Mouse (Mus musculus): ENCODE measurements around the gene Slc22a14.
"Not testable (repeated sequence)": the region's sequence is repeated elsewhere in the genome, so short reads cannot be mapped to it uniquely, and the experiment has no call there.

Slc22a14 gene

DNA sequence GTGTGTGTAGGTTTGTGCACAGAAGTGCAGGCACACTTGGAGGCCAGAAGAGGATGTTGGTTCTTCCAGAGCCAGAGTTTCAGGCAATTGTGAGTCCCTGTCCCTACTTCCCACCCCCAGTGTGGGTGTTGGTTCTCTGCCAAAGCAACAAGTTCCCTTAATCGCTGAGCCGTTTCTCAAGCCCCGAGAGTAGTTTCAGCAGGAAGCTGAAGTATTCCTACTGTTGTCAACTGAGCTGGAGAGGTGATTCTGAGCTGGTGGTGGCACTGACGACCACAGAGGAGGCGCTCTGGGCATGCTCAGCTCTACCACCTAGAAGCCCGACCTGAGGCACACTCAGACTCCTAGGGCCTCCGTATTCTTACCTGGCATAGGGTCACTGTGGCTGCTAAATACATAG is at the start of gene Slc22a14:
Gene Slc22a14, minus strand, starts transcription at position 270 of the 400 bp plus-strand sequence.
- no peak for DNase-seq (ENCODE audit: low spot score in 2 of 2)

DNA sequence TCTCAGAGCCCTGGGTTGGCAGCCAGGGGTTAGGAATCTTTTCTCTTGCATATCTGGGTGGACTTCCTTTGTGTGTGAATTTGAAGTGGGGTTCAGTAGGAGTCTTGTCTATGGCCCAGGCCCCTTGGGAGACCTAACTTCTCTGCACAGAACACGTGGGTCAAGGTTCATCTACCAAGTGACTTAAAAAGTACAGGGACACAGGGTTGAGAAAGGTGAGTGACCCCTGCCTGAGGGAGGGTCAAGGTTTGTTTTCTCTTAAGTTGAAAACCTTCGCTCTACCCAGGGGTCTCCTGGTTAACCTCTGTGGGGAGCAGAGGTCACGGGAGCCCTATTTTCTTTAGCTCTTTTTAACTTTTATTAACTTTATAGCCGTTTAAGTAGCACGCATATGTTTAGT is 44.5 kb upstream of the Slc22a14 start:
- DNase-seq (ENCODE audit: low spot score in 2 of 2): no peak

DNA sequence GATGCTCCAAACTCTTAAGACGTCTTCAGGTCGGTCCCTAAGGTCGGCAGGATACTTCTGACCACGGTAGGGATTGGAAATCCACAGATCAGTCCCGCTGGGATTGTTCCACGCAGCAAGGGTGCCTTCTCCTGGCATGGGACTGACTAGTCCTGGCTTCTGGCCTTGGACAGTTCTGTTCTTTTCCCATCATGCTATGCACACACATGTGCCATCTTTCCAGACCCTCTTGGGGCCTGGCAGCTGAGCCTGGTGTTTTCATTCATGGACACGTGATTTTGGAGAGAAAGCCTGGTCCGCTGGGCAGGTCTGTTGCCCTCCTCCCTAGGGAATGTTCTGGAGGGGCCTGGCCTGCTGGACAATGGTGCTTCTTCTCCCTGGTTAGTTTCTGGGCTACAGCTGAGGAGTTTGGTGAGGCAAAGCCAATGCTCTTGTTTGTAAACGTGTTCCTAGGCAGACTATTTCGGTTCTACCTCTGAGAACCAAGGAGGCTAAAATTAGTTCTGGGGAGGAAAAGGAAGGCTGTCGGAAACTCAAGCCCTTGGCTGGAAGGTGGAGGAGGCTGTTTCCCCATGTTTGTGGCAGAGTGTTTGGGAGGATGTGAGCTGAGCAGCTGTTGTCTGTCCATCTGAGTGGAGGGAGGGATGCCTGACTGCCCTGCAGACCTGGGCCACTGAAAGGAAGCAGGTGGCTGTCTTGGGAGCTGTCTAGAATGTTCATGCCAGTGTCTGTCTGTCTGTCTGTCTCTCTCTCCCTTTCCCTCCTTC is 43.7 kb upstream of the Slc22a14 start:
- DNase-seq (ENCODE audit: low spot score in 2 of 2): no peak

DNA sequence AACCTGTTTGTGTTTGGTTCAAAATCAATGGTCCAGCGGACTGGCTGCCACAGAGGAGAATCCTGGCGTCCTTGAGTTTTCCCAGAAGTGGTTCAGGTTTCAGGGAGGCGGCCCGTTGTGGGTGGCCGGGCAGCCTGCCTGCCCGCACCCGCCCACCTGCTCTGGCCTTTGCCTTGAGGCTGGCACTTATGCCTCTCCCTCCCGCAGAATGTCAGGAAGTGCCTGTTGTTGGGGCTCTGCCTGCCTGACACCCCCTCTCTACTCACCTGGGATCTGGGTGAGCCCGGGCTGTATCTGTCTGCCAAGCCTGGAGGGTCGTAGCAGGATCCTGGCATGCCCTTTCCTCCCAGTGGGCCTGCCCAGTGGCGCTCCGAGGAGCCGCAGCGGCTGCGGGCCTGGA is 42.5 kb upstream of the Slc22a14 start:
- no peak for DNase-seq (ENCODE audit: low spot score in 2 of 2)

DNA sequence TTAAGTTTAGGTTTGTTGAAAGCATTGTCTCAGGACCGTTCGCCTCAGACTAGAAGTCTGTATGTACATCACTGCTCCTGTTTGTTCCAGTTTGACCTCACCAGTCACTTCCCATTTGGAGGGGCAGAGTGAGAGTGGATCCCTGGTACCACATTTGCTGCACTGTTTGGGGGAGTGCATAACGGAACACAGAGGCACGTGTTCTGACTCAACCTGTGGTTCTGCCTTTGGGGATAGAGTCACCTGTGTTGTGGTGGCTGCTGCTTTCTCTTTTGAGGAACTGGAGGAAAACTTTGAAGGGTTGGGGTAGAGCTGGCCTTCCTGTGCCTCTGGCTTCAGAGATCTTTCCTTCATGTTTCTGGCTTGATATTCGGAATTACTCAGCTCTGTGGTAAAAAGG is 38.7 kb upstream of the Slc22a14 start:
- no peak for DNase-seq (ENCODE audit: low spot score in 2 of 2)

DNA sequence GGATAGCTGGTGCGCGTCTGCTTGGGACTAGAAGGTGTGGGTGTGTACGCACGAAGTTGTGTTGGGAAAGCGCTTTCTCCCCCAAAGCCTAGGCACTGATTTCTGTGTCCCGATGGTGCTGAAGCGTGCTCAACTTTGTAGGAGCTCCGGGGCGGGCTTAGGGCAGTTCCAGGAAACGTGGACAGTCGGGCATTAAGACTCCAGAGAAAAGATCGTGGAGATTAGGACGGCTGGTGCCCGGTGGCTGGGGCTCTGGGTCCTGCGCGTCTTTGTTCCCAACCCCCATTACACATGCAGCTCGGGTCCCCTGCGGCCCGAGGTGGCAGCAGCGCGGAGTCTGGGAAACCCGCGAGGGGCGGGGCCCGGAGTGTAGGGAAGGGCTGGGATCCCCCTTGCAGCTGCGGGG is 37.9 kb upstream of the Slc22a14 start:
- peak in 1 of 2 experiments; percentile 38 for DNase-seq (ENCODE audit: low spot score in 2 of 2)

DNA sequence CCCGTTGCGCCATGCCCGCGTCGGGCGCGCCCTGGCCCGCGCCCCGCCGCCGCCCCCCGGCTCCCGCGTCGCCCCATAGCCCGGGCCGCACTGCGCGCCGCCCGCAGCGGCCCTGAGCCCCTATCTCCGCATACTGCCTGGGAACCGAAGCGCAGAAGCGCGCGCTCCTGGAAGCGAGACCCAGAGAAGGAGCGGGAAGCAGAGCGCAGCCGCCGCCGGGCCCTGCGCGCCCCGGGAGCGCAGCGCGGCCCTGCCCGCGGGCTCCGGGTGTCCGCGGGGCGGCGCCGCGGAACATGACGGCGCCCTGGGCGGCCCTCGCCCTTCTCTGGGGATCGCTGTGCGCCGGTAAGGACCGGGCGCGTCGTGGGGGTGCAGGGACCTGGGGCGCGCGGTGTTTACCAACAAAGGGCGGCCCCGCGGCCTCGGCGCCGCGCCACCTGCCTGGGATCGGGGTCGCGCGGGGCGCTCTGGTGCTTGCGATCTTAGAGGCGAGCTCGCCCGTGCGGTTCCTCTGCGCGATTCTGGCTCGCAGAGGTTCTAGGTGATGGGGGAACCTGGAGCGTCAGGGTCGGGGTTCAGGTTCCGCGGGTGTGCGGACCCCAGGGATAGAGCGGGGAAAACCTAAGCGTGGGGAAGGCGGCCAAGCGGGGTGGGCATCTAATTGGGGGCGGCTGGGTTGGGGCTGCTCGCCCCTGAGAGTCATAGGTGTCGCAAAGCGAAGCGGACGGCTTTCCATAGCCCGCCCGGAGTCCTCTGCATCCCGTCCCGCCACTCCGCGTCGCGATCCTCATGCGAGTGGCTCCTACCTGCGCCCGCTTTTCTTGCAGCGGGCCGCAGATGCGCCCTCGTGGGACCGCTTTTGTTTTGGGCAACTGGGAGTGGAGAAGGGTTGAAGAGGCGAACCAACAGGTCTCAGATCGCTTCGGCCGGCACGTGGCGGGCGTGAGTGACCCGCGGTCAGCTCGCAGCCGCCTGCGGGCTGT is 37.2 kb upstream of the Slc22a14 start:
- DNase-seq (ENCODE audit: low spot score in 2 of 2): peak in 1 of 2 experiments; percentile 53

DNA sequence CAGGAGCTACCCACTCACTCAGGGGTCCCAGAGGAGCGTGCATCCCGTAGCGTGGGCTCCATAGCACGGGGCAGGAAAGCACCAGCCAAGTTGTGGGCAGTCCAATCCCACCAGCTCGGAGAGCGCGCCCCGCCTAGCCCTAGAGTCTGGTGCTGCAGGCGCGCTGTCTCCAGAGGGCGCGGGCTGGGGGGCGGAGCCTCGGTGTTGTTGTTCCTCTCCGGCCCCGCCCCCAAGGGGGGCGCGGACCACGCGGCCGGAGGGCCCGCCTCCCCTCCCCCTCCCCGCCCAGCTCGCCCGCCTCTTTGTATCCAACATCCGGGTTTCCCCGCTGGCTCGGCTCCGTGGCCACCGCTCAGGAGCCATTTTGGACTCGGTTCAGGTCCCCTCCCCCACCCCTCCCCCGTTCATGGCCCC is 36.5 kb upstream of the Slc22a14 start, which contains the start of gene Acvr2b:
Gene Acvr2b, plus strand, starts transcription at position 318 of the 414 bp plus-strand sequence.
- peak; percentile 93 to 96 for DNase-seq (ENCODE audit: low spot score in 2 of 2)

DNA sequence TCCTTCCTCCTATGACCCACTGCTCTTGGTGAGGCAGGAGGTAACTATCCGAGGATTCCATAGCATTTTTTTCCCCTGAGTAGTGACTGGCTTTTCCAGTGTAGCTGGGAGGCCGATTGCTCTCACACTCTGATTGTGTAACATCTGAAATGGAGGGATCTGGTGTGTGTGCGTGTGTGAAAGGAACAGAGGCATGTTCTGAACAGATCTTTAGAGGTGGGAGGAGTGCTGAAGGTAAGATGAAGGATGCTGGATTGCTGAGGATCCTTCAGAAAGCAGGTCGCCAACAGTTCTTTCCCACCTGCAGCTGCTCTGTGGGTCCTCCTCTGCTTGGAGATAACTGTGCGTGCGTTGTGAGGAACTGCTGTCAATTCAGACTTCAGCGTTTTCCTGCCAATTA is 36.0 kb upstream of the Slc22a14 start:
- DNase-seq (ENCODE audit: low spot score in 2 of 2): no peak

DNA sequence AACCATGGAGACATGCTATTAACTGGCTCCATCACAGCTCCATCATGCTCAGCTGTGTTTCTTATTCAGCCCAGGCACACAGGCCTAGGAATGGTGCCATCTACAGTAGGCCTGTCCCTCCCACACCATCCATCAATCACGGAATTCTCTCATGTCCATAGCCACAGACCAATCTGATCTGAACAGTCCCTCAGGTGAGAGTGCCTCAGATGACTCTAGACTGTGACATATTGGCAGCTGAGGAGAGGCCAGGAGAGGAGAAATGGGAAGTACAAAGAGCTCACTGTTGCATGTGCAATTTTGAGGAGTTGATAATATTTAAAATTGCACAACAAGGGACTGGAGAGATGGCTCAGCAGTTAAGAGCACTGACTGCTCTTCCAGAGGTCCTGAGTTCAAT is 29.5 kb upstream of the Slc22a14 start:
- DNase-seq (ENCODE audit: low spot score in 2 of 2): no peak

DNA sequence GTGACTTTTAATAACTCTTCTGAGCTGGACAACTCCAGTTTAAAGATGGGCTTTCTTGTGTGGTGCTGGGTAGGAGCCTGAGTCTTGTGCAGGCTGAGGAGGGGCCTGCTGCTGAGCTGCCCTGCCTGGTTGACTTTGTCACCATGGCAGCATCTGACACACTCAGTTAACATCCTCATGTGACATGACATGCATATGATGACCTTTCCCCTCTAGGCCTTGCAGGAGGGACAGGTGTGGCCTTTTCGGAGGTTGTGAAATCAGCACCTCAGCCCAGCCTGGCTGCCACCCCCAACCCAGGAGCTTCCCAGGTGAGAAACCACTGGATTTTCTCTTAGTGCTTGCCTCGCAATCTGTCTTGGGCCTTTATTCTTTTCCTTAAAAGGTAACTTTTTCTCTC is 24.9 kb upstream of the Slc22a14 start:
- no peak for DNase-seq (ENCODE audit: low spot score in 2 of 2)

DNA sequence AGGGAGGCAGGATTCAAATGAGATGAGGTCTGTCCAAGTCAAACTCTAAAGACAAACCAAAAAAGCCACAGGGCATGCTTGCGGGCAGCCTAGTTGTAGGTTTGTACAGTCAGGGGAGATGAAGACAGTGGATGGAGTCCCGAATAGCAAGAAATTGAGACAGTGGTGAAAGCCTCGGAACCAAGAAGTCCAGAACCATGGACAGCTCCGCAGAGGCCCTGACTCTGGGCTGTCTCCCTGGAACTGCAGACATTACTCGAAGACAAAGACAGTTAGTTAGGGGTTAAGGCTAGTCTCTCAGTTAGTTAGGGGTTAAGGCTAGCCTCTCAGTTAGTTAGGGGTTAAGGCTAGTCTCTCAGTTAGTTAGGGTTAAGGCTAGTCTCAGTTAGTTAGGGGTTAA is 23.6 kb upstream of the Slc22a14 start:
- DNase-seq (ENCODE audit: low spot score in 2 of 2): no peak

DNA sequence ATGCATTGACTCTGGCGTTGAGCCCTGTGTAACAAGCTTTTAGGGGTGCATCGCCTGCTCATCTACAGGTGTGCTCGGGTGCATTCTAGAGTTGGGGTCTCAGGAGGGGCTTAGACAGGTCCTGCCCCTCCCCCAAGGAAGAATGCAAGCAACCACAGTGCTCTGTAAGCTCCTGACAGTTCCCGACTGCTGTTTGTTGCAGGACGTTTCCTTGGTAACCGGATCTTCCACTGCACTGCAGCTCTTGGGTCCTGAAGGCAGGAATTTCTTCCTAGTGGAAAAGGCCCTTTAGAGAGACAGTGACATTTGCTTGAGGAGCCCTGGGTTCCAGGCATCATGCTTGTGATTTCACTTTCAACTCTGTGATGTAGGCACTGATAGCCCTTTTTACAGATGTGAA is 17.2 kb upstream of the Slc22a14 start:
- DNase-seq (ENCODE audit: low spot score in 2 of 2): no peak

DNA sequence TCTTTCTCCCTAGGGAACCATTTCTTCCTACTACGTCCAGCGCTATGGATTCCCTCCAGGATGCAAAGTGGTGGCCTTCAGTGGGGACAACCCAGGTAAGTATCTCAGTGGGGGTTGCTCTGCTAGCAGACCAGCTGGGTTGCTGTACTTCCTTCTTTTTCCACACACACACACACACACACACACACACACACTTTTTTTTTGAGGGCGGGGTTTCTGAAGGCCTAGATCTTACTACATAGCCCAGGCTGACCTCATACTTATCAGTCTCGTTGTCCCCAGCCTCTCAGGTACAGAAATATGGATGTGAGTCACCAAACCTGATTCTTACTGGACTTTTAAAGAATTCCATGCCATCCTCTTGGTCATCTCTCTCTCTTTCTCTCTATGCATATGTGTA is 12.9 kb upstream of the Slc22a14 start:
- DNase-seq (ENCODE audit: low spot score in 2 of 2): no peak

DNA sequence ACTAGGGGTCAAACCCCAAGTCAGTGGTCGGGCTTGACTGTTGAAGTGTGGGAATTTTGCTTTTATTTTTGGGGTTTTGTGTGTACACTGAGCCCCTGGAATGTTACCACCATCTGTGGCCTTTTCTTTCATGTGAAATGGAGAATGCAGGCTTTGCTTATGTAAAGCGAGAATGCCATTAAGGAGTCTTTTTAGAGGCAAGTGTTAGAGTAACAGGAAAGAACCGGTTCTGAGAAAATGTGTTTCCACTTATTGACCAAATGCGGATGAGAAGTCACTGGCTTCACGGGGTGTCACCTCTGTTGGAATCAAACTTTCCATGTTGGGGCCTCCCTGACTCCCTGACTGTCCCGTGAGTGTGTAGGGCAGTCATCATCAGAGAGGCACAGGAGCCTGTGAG is 10.2 kb upstream of the Slc22a14 start:
- DNase-seq (ENCODE audit: low spot score in 2 of 2): no peak

DNA sequence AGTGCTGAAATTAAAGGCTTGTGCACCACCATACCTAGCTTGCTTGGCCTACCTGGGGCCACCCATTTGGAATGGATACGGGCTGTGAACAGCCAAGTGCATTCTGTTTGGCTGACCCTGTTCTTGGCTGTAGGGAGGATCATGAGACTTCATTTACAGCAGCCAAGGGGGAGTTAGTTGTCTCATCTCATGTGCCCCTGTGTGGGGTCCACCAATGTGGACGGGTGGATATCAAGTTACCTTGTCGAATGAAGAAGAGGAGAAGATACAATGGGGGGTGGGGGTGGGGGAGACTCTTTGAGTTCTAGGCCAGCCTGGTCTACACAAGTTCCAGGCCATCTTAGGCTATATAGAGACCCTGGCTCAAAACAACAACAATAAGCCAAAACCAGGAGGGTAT is 9.7 kb upstream of the Slc22a14 start:
- no peak for DNase-seq (ENCODE audit: low spot score in 2 of 2)

DNA sequence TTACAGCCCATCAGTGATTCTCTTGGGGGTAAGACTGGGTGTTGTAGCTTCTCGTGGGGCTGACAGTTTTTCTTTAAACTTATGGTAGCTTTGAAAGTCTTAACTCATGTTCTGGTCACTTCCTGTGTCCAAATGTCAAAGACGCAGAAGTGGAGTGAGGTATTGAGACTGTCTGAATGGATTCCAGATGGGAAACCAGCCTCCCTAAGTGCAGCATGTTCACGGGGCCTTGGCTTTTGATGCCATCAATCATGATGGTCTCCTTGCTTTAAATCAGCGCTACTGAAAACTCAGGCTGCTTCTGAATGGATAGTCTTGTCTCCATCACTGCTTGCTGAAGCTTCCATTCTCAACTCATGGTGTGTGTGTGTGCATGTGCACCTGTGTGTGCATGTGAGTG is 5.9 kb upstream of the Slc22a14 start:
- no peak for DNase-seq (ENCODE audit: low spot score in 2 of 2)

DNA sequence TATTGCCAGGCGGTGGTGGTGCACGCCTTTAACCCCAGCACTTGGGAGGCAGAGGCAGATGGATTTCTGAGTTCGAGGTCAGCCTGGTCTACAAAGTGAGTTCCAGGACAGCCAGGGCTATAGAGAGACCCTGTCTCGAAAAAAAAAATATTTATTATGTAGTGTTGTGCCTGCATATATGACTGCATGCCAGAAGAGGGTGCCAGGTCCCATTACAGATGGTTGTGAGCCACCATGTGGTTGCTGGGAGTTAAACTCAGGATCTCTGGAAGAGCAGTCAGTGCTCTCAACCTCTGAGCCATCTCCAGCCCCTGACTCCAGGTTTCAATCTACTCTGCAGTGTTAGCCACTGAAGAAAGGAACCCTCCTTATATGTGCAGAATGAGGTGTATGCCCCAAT is 5.4 kb upstream of the Slc22a14 start:
- not testable (repeated sequence) for DNase-seq (ENCODE audit: low spot score in 2 of 2)

DNA sequence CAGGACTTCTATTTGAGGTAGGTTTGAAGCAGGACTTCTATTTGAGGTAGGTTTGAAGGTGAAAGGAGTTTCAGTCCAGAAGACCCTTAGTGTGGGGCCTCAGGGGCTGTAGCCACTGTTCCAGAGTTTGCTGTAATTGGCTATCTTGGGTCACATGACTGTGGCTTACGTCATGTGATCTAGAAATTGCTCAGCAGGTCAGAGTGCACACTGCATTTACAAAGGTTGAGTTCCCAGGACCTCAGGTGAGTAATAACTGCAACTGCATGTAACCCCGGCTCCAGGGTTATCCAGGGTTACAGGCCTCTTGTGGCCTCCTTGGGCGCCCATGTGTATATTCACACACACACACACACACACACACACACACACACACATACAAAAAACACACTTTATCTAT is 3.0 kb upstream of the Slc22a14 start:
- no peak for DNase-seq (ENCODE audit: low spot score in 2 of 2)

DNA sequence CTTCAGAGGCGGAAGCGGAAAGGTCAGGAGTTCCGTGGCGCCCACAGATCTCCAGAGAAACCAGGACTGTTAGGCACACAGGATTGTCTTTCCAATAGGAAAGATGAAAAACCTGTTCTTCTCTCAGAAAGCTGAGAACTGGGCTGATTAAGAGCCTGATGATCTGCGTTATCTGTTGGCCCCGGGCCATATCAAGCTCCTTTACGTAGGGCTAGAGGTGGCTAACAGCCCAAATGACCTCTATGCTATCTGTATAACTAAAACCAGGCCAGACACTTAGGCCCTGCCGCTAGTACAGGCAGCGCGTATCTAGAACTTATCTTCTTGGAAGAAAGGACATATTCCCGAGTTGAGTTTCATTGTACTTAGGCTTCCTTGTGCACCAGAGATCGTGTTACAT is 2.1 kb downstream of the Slc22a14 start:
- DNase-seq (ENCODE audit: low spot score in 2 of 2): no peak

DNA sequence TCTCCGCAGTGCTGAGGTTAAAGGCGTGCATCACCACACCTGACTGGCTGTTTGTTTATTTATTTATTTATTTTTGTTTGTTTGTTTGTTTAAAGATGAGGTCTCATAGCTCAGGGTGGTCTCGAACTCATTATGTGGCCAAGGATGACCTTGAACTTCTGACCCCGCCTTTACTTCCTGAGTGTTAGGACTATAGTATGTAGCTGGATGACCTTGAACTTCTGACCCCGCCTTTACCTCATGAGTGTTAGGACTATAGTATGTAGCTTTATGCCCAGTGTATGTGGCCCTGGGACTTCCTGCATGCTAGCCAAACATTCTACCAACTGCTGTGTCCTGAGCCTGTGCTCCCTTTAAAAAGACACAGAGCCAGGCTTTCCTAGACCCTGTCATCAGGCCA is 3.9 kb downstream of the Slc22a14 start:
- no peak for DNase-seq (ENCODE audit: low spot score in 2 of 2)

DNA sequence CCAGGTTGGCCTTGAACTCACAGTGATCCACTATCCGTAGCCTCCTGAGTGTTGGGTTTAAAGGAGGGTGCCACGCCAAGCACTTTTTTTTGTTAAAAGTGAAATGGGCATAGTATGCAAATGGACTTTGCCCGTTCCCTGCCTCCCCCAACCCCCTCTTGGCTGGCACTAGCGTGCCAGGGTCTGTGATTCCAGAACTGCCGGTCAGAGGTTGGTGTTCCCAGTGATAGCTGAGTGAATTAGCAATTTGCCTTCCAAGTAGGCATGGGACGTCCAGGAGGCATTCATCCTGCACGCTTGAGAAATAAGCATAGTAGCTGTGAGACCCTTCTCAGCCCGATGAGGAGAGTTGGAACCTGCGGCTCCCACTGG is 7.3 kb downstream of the Slc22a14 start:
- DNase-seq (ENCODE audit: low spot score in 2 of 2): no peak
